Mouse (Mus musculus): ENCODE measurements around the gene Nr2f2. TPM values are rescaled to one million over a fixed set of nuclear protein-coding genes. Genes with fewer than 3 reads are reported as not detected.

Gene Nr2f2
- total RNA-seq, 2 experiments from 2014 or later = 18.9 to 23.9 TPM

- DNase-seq = peak in 1 of 2 experiments; percentile 34
- intact Hi-C loops (cut with DNase I) = no loop called here
These were observed 11.8 kb downstream of the Nr2f2 start for GRCm38 (mm10) chr7:70354606-70355356.

GRCm38 (mm10) chr7:70353151-70353550 lies 13.4 kb downstream of the Nr2f2 start:
- intact Hi-C loops (cut with DNase I) = no loop called here
- no peak for DNase-seq

GRCm38 (mm10) chr7:70352617-70353016 lies 13.9 kb downstream of the Nr2f2 start:
- no peak for DNase-seq
- intact Hi-C loops (cut with DNase I) = no loop called here

- intact Hi-C loops (cut with DNase I) = loop anchor here (1.0 kb wide), 1 partner anchor 7 kb away; no protein-coding TSS in a partner anchor
- no peak for DNase-seq
These were observed 14.5 kb downstream of the Nr2f2 start for GRCm38 (mm10) chr7:70351981-70352560.

- intact Hi-C loops (cut with DNase I) = loop anchor here (1.0 kb wide), 1 partner anchor 8 kb away; no protein-coding TSS in a partner anchor
- peak; percentile 47 to 59 for DNase-seq
These were observed 15.6 kb downstream of the Nr2f2 start for GRCm38 (mm10) chr7:70350781-70351551.

GRCm38 (mm10) chr7:70349981-70350670 lies 16.4 kb downstream of the Nr2f2 start:
- intact Hi-C loops (cut with DNase I) = loop anchor here (10.0 kb wide), 1 partner anchor 1515 kb away; no protein-coding TSS in a partner anchor

GRCm38 (mm10) chr7:70348977-70349615 lies 17.4 kb downstream of the Nr2f2 start:
- no peak for DNase-seq
- intact Hi-C loops (cut with DNase I) = loop anchor here (10.0 kb wide), 1 partner anchor 1516 kb away; no protein-coding TSS in a partner anchor

More at GRCm38 (mm10) chr7:70349981-70350670, 16.4 kb downstream of the Nr2f2 start:
- no peak for DNase-seq

GRCm38 (mm10) chr7:70348064-70348976 lies 18.2 kb downstream of the Nr2f2 start:
- intact Hi-C loops (cut with DNase I) = loop anchor here (10.0 kb wide), 1 partner anchor 1516 kb away; no protein-coding TSS in a partner anchor
- DNase-seq = no peak

GRCm38 (mm10) chr7:70347618-70347958 lies 18.9 kb downstream of the Nr2f2 start:
- intact Hi-C loops (cut with DNase I) = loop anchor here (2.0 to 10.0 kb wide), 2 partner anchors 15 to 1517 kb away; no protein-coding TSS in a partner anchor
- no peak for DNase-seq

GRCm38 (mm10) chr7:70346951-70347617 lies 19.5 kb downstream of the Nr2f2 start:
- no peak for DNase-seq
- intact Hi-C loops (cut with DNase I) = loop anchor here (1.0 to 10.0 kb wide), 3 partner anchors 16 to 1518 kb away; no protein-coding TSS in a partner anchor

GRCm38 (mm10) chr7:70346010-70346536 lies 20.5 kb downstream of the Nr2f2 start:
- intact Hi-C loops (cut with DNase I) = loop anchor here (1.0 to 10.0 kb wide), 3 partner anchors 17 to 1519 kb away; no protein-coding TSS in a partner anchor

GRCm38 (mm10) chr7:70343426-70343825 lies 23.1 kb downstream of the Nr2f2 start:
- intact Hi-C loops (cut with DNase I) = loop anchor here (10.0 kb wide), 1 partner anchor 1521 kb away; no protein-coding TSS in a partner anchor
- no peak for DNase-seq

More at GRCm38 (mm10) chr7:70346010-70346536, 20.5 kb downstream of the Nr2f2 start:
- peak; percentile 72 to 83 for DNase-seq

- intact Hi-C loops (cut with DNase I) = loop anchor here (10.0 kb wide), 1 partner anchor 1522 kb away; no protein-coding TSS in a partner anchor
- DNase-seq = no peak
These were observed 23.8 kb downstream of the Nr2f2 start for GRCm38 (mm10) chr7:70342771-70343170.

GRCm38 (mm10) chr7:70342076-70342475 lies 24.5 kb downstream of the Nr2f2 start:
- intact Hi-C loops (cut with DNase I) = loop anchor here (10.0 kb wide), 1 partner anchor 1523 kb away; no protein-coding TSS in a partner anchor
- no peak for DNase-seq

GRCm38 (mm10) chr7:70339998-70340630 lies 26.4 kb downstream of the Nr2f2 start:
- no peak for DNase-seq
- intact Hi-C loops (cut with DNase I) = loop anchor here (5.0 to 10.0 kb wide), 3 partner anchors 165 to 1525 kb away; no protein-coding TSS in a partner anchor

- intact Hi-C loops (cut with DNase I) = loop anchor here (5.0 to 10.0 kb wide), 2 partner anchors 163 to 221 kb away; no protein-coding TSS in a partner anchor
- no peak for DNase-seq
These were observed 28.3 kb downstream of the Nr2f2 start for GRCm38 (mm10) chr7:70338265-70338640.

All from heart, postnatal 36 days (tissue).